Mouse (Mus musculus): Measurements from ENCODE around the gene Ywhaq. TPM values are rescaled to one million over a fixed set of nuclear protein-coding genes. Genes with fewer than 3 reads are reported as not detected.
A peak's percentile ranks its signal among the peaks of the same experiment; 100 is the strongest.

The Ywhaq gene
- polyA plus RNA-seq, 1 experiment: 141 TPM

GRCm38 (mm10) chr12:21346972-21347371, 70.5 kb downstream of the Ywhaq start:
- no peak overlapping the region for H3K4me3 ChIP-seq (ENCODE audit: insufficient read depth, low read length)
- peaks cover 11% of the 10 kb centered on the region for H3K4me1 ChIP-seq (ENCODE audit: control insufficient read depth, insufficient read depth, low read length)
- H3K27ac ChIP-seq (ENCODE audit: insufficient read depth, low read depth, low read length): peak overlapping the region; percentile 68
- TF ChIP-seq CTCF (IDR thresholded peaks at IDR 0.05; ENCODE audit: low read depth, low read length) (no peak), POLR2A (IDR thresholded peaks at IDR 0.05; ENCODE audit: borderline replicate concordance, low read depth, low read length) (no peak)

- no peak for TF ChIP-seq POLR2A (IDR thresholded peaks at IDR 0.05; ENCODE audit: borderline replicate concordance, low read depth, low read length)
- no peak for TF ChIP-seq CTCF (IDR thresholded peaks at IDR 0.05; ENCODE audit: low read depth, low read length)
- H3K4me3 ChIP-seq (ENCODE audit: insufficient read depth, low read length): no peak overlapping the region
- H3K27ac ChIP-seq (ENCODE audit: insufficient read depth, low read depth, low read length): no peak overlapping the region
- H3K4me1 ChIP-seq (ENCODE audit: control insufficient read depth, insufficient read depth, low read length): peaks cover 15% of the 10 kb centered on the region
Measured at GRCm38 (mm10) chr12:21340674-21341073, 76.8 kb downstream of the Ywhaq start.

Other genes starting within 250 kb of the Ywhaq start
- 70.0 and 77.2 TPM in 2 replicates for gene Cpsf3, start 132.2 kb downstream of the Ywhaq start, polyA plus RNA-seq (2012; ENCODE audit: insufficient read depth, insufficient read length, missing spikeins)
- 39.4 and 46.2 TPM in 2 replicates for gene Itgb1bp1, start 131.4 kb downstream of the Ywhaq start, polyA plus RNA-seq (2012; ENCODE audit: insufficient read depth, insufficient read length, missing spikeins)
- gene Iah1, start 101.2 kb downstream of the Ywhaq start, polyA plus RNA-seq (2012; ENCODE audit: insufficient read depth, insufficient read length, missing spikeins): 44.9 and 49.5 TPM in 2 replicates
- 225 and 233 TPM in 2 replicates for gene Adam17, start 44.0 kb downstream of the Ywhaq start, polyA plus RNA-seq (2012; ENCODE audit: insufficient read depth, insufficient read length, missing spikeins)